Mouse (Mus musculus) E14TG2a.4 (cell line): ENCODE data around the gene Rab11fip3.

Experiments used
- CTCF ChIP-seq: conservative IDR thresholded peaks from 2 replicates; pipeline ENCODE4 v1.5.1; 2014; ENCODE audit warnings: low read length
- POU5F1 ChIP-seq: IDR thresholded peaks from 2 replicates; pipeline ENCODE4 v1.6.1; 2014; ENCODE audit warnings: low read length, borderline replicate concordance

- TF ChIP-seq CTCF: no peak
- no peak for TF ChIP-seq POU5F1
Observed at GRCm38 (mm10) chr17:25946891-25947290, 122.5 kb downstream of the Rab11fip3 start.
